Mouse (Mus musculus): Measurements from ENCODE around the gene Gli2. TPM values are rescaled to one million over a fixed set of nuclear protein-coding genes. Genes with fewer than 3 reads are reported as not detected.

Gene Gli2
- polyA plus RNA-seq, 1 experiment from 2014 or later: 1.7 TPM

DNA sequence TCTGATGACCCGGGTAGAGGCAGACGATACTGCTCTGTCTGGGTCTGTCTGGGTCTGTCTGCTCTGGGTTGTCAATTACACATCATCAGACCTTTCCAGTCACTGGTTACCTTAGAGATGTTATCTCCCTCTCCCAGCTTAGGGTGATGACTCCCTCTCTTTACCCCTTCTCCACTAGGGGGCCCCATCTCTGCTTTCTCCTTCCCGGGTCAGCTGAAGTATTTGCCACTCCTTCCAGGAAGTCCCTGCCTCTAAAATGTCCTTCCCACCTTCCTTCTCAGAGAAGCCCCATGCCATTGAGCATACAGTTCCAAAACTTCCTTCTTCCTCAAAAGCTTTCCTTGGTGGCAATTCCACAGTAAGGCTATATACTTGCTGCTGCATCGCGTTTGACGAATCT is 21.5 kb upstream of the Gli2 start:
- Histone ChIP-seq H3K9me3 (no peaks in the 10 kb centered on the region), H3K4me3 (no peak overlapping the region), H3K4me1 (replicated peaks) (no peaks in the 10 kb centered on the region; the same call in 1 of the 2 replicates), H3K36me3 (no peaks in the 10 kb centered on the region), H3K4me2 (no peak overlapping the region), H3K9ac (no peak overlapping the region), H3K27ac (no peak overlapping the region), H3K27me3 (peaks cover 17% of the 10 kb centered on the region)
- ATAC-seq (ENCODE audit: low FRiP score): no peak
- WGBS: 67% methylated on average over 6 of the region's 6 CpGs

DNA sequence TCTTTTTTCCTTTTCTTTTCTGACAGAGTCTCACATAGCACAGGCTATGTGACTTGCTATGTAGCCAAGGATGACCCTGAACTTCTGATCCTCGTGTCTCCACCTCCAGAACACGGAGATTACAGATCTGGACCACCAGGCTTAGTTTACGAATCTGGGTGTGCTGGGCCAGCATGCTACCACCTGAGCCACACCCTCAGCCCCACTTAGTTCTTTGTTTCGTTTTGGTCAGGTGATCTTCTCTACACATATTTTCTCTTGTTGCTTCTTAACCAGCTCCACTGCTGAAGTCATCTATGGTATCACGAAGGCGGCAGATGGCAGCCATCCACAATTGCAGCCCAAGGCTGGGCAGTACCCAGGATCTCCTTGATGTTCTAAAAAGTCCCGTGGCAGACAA is 20.5 kb upstream of the Gli2 start:
- no peak overlapping the region for H3K4me2 ChIP-seq
- no peaks in the 10 kb centered on the region; the same call in 1 of the 2 replicates for H3K4me1 ChIP-seq (replicated peaks)
- WGBS: 88% methylated on average over 7 of the region's 7 CpGs
- H3K27ac ChIP-seq: no peak overlapping the region
- ATAC-seq (ENCODE audit: low FRiP score): no peak
- no peak overlapping the region for H3K4me3 ChIP-seq
- no peaks in the 10 kb centered on the region for H3K9me3 ChIP-seq
- no peaks in the 10 kb centered on the region for H3K36me3 ChIP-seq
- H3K27me3 ChIP-seq: peaks cover 17% of the 10 kb centered on the region
- no peak overlapping the region for H3K9ac ChIP-seq

DNA sequence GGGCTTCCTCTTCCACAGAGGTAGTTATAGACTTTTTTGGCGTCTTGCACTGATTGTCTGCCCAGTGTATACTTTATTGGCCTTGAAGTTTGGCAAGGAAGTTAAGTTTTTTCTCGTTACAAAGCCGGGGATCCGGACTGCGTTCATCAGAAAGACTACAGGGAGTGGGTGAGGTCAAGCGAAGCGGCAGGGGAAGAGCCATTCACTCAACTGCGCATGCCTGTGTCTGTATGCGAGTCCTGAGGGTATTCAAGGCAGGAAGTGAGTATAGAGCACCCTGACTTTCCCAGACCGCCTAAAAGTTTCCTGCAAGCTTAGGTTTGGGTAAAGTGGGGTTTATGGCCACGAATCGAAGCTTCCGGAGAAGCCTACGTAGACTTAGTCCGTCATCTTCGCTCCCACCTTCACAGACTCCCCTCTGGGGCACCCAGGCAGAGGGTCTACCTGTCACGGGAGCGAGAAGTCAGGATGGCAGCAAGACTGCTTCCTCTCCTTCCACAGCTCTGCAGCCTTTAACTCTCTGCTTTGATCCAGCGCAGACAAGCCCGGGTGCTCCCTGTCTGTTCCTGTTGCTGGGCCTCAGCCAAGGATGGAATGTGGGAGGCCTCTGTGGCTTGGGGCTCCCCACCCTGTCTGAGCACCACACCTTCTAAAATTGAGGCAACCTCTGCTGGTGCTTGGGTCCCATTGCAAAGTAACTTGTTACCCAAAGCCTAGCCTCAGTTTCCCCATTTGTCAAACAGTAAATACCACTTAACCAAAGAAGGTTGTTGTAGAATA is 11.7 kb upstream of the Gli2 start:
- WGBS: 81% methylated on average over 20 of the region's 20 CpGs
- H3K9ac ChIP-seq: no peak overlapping the region
- ATAC-seq (ENCODE audit: low FRiP score): no peak

DNA sequence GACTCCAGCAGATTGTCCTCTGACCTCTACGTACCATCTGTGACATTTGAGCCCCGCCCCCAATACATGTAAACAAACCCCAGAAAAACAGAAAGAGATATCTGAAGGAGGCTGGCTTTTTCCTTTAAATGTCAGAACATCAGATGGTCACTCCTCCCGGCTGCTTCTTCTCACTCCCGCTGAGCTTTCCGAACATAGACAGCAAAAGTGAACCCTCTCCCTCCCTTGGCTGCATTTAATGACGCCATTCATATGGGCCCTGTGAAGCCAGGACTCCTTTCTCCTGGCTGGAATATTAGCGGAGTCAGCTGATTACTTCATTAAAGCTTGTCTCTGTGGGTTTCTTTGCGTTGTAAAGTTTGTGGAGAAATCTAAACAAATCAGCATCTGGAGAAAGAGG is 3.1 kb upstream of the Gli2 start:
- ATAC-seq (ENCODE audit: low FRiP score): no peak
- WGBS: 59% methylated on average over 8 of the region's 8 CpGs
- Histone ChIP-seq H3K4me1 (replicated peaks) (peaks cover 31% of the 10 kb centered on the region), H3K4me3 (no peak overlapping the region), H3K27ac (no peak overlapping the region), H3K9ac (no peak overlapping the region), H3K9me3 (no peaks in the 10 kb centered on the region), H3K4me2 (no peak overlapping the region), H3K27me3 (peaks cover 37% of the 10 kb centered on the region), H3K36me3 (no peaks in the 10 kb centered on the region)

More for the DNA sequence above, 11.7 kb upstream of the Gli2 start:
- Histone ChIP-seq H3K27me3 (no peaks in the 10 kb centered on the region), H3K9me3 (no peaks in the 10 kb centered on the region), H3K27ac (no peak overlapping the region), H3K4me2 (no peak overlapping the region), H3K4me1 (replicated peaks) (no peaks in the 10 kb centered on the region), H3K36me3 (no peaks in the 10 kb centered on the region), H3K4me3 (no peak overlapping the region)

DNA sequence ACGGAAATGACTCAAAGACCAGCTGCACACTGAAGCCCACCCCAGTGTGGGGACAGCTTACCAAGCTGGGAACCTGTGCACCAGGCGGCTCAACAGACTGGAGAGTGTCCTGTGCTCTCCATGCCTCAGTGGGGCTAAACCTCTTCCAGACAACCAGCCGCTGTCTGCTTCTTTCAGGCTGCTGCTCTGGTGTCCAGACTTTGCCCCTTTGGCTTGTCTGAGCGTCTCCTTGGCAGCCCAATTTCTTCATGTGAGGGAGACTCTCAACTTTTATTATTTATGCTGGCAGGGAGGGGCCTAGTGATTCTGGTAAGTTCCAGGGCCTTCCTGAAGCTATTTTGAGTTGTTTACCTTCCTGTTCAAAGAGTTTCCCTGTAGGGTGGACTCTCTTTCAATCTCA is 2.4 kb upstream of the Gli2 start:
- H3K4me1 ChIP-seq (replicated peaks): peaks cover 36% of the 10 kb centered on the region
- no peak overlapping the region for H3K4me3 ChIP-seq
- ATAC-seq (ENCODE audit: low FRiP score): no peak
- 87% methylated on average over 4 of the region's 4 CpGs for WGBS
- no peak overlapping the region for H3K9ac ChIP-seq
- peaks cover 44% of the 10 kb centered on the region for H3K27me3 ChIP-seq
- H3K4me2 ChIP-seq: no peak overlapping the region
- H3K36me3 ChIP-seq: no peaks in the 10 kb centered on the region
- no peak overlapping the region for H3K27ac ChIP-seq
- H3K9me3 ChIP-seq: no peaks in the 10 kb centered on the region

DNA sequence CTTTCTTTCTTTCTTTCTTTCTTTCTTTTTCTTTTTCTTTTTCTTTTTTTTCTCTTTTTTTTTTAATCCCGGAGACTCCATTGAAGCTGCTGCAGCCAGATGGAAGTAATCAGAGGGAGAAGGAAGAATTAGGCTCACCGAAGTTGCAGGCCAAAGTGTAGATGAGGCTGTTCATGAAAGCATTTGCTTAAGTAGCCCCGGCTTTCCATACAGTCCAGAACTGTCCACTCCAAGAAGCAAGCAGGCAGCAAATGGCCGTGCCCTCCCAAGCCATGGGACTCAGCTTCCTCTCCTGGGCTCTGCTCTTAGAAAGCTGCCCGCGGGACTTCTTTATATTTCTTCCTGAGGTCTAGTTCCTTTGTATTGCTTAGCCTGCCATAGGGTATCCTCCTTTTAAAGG is 1.0 kb upstream of the Gli2 start:
- Histone ChIP-seq H3K4me3 (peak overlapping the region; percentile 49; the same call in 1 of the 2 replicates), H3K4me1 (replicated peaks) (peaks cover 48% of the 10 kb centered on the region), H3K9me3 (no peaks in the 10 kb centered on the region), H3K4me2 (peak overlapping the region; percentile 91), H3K27ac (no peak overlapping the region), H3K27me3 (peaks cover 55% of the 10 kb centered on the region), H3K36me3 (no peaks in the 10 kb centered on the region), H3K9ac (no peak overlapping the region)
- WGBS: 12% methylated on average over 6 of the region's 6 CpGs
- ATAC-seq (ENCODE audit: low FRiP score): no peak

DNA sequence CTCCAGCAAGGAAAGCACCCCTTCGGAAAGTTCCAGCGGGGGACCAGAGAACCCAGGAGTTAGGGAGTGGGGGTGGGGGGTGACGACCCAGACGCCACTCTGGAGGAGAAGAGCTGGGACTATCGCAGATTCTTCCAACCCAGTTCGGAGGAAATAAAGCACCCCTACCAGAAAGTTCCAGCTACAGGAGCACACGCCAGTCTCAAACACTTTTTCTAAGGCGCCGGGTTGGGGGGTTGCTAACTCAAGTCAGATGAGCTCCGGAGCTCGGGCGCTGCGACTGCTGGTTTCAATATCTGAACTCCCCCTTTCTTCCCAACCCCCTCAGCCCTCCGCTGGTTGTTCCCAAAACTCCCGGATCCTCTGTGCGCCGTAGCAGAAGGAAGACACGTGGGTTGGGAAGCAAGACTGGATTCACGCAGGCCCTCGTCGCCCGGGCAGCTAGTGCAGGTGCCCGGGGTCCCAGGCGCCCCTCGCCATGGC is 494 bp upstream of the Gli2 start:
- peak overlapping the region; percentile 68 for H3K9ac ChIP-seq
- no peaks in the 10 kb centered on the region for H3K9me3 ChIP-seq
- H3K27ac ChIP-seq: peak overlapping the region; percentile 62
- under 1% methylated on average over 25 of the region's 25 CpGs for WGBS
- peaks cover 51% of the 10 kb centered on the region for H3K4me1 ChIP-seq (replicated peaks)
- peaks cover 55% of the 10 kb centered on the region for H3K27me3 ChIP-seq
- peak; percentile 31; the same call in 1 of the 2 replicates for ATAC-seq (ENCODE audit: low FRiP score)
- no peaks in the 10 kb centered on the region for H3K36me3 ChIP-seq
- peak overlapping the region; percentile 91 for H3K4me2 ChIP-seq
- peak overlapping the region; percentile 49 for H3K4me3 ChIP-seq

DNA sequence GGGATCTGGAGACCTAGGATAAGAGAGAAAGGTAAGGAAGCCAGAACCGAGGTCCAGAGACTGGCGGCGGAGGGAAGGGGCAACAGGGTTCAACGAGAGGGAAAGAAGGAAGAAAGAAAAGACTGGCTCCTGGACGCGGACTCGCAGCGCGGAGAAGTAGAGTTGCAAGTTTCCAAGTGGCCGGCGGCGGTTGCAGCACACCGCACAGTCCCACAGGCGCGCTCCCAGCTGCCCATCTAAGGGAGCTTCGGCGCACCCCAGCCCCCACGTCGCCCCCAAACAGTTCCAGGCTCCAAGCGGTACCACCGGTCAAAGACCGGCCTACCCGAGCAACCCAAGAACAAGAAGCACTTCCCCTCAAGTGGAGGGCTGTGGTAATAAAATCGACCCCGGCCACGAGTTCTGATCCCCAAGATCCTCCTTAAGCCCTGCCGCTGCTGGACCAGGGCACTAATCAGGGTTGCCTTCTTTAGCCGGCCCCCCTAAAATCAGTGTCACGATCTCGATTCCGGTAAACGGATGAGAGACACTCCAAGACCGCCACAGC is 715 bp downstream of the Gli2 start:
- Histone ChIP-seq H3K4me1 (replicated peaks) (peaks cover 59% of the 10 kb centered on the region), H3K36me3 (no peaks in the 10 kb centered on the region), H3K27ac (peak overlapping the region; percentile 82), H3K9ac (peak overlapping the region; percentile 68), H3K9me3 (no peaks in the 10 kb centered on the region), H3K4me3 (peak overlapping the region; percentile 49), H3K27me3 (peaks cover 55% of the 10 kb centered on the region), H3K4me2 (peak overlapping the region; percentile 91)
- ATAC-seq (ENCODE audit: low FRiP score): no peak
- under 1% methylated on average over 33 of the region's 33 CpGs for WGBS

DNA sequence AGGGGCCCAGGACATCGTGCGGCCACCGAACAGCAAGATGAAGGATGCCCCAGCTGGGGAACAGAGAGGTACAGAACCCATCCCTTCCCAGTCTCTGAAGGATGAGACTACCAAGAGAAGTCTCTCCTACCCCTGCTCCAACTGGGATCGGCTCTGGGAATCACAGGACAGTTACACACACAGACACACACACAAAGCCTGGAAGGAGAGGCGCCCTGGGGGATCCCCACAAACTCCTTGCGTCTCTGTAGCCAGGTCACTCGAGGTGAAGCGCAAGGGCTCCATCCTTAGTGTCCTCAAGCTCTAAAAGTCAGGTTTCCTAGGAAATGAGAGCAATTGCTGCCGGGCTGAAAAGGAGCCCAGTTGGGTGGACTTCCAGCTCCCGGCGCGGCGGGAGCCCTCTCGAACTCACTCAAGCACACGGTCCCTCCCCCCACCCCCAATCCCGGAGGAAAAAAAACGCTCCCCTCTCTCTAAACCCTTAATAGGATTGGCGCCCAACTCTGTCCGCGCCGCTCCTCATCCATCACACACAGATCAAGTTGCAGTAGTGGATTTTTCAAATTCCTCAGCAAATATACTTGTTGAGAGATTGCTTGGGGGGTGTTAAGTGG is 1.4 kb downstream of the Gli2 start:
- H3K36me3 ChIP-seq: no peaks in the 10 kb centered on the region
- H3K4me2 ChIP-seq: peak overlapping the region; percentile 91
- peaks cover 55% of the 10 kb centered on the region for H3K27me3 ChIP-seq
- ATAC-seq (ENCODE audit: low FRiP score): no peak
- H3K9ac ChIP-seq: peak overlapping the region; percentile 68
- H3K9me3 ChIP-seq: no peaks in the 10 kb centered on the region
- peak overlapping the region; percentile 82; the same call in 1 of the 2 replicates for H3K27ac ChIP-seq
- WGBS: under 1% methylated on average over 21 of the region's 21 CpGs
- peaks cover 63% of the 10 kb centered on the region for H3K4me1 ChIP-seq (replicated peaks)
- H3K4me3 ChIP-seq: peak overlapping the region; percentile 49

DNA sequence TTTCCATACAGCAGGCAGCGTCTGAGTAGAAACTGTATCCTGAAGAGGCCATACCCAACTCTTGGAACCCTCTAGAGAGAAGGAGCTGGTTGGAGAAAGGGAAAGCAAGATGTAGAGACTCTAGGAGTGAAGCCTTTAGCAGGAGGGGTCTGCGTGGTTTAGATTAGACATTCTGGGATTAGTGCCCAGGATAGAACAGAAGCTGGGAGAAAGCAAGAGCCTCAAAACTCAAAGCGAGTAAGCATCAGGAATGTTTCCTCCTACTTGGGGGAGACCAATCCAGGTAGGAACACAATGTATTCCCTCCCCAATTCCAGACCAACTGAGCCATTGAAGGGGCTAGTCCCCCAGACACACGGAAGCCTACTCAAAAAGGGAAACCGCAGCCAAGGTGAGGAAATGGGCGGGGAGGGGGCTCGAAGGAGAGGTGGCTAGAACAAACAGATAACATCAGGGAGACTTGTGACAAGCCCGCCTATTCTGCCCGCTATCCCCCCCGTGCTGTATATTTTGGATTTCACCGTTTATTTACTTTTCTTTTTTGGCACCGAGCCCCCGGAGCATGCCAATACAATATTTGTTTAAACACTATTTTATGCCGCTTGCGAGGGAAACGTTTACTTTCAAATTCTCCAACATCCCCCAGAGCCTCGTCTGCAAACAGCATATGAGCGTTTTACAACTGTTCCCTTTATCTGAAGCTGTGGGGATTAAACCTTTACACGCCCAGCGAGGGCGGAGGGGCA is 2.1 kb downstream of the Gli2 start:
- Histone ChIP-seq H3K4me2 (peak overlapping the region; percentile 91), H3K9me3 (no peaks in the 10 kb centered on the region), H3K36me3 (no peaks in the 10 kb centered on the region), H3K4me1 (replicated peaks) (peaks cover 63% of the 10 kb centered on the region), H3K9ac (peak overlapping the region; percentile 68; the same call in 1 of the 2 replicates), H3K4me3 (peak overlapping the region; percentile 49), H3K27me3 (peaks cover 55% of the 10 kb centered on the region), H3K27ac (no peak overlapping the region)
- no peak for ATAC-seq (ENCODE audit: low FRiP score)
- WGBS: 5% methylated on average over 21 of the region's 21 CpGs

DNA sequence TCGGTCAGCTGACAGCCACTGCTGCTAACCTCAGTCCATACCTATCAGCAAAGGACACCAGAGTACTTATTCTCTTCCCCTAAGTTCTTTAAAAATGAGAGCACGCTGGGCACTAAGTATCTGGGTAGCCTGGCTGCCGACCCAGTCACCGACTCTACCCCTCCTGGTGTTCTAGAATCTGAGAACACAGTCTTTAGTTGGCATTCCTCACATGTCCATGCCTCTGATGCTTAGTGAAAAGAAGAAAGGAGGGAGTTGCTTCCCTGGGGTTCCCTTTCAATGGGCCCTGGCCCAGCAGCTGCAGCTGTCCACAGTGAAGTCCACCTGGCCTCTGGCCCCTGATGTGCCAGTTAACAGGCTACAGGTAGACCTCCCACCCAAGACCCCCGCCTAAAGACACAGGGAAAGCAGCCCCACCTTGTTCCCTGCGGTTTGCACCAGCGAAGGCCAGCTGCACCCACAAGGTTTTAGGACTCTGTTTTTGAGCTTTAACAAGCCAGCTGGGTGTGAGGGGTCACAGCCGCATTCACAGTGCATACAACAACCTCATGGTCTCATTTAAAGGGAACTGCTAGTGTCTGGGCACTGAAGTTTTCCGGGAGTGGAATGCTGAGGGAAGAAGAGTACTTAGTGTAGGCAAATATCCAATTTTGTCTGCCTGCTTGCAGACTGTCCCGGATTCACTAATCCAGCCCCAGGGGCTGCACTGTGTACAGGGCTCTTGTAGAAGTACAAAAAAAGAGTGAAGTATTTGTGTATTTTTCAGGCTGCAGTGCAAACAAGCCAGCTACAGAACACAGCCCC is 3.4 kb downstream of the Gli2 start:
- Histone ChIP-seq H3K27me3 (peaks cover 47% of the 10 kb centered on the region), H3K27ac (peak overlapping the region; percentile 30; the same call in 1 of the 2 replicates), H3K4me3 (no peak overlapping the region), H3K4me2 (peak overlapping the region; percentile 91), H3K4me1 (replicated peaks) (peaks cover 63% of the 10 kb centered on the region), H3K9me3 (no peaks in the 10 kb centered on the region), H3K9ac (no peak overlapping the region), H3K36me3 (no peaks in the 10 kb centered on the region)
- 6% methylated on average over 10 of the region's 10 CpGs for WGBS
- ATAC-seq (ENCODE audit: low FRiP score): no peak

Measured in hindbrain, embryonic 13.5 days (tissue).